Mouse (Mus musculus) olfactory bulb, adult 2 months (tissue): ENCODE measurements around the gene Klhl36.

Experiments
- CTCF ChIP-seq: fragments of 200-500 bp; IDR thresholded peaks from 2 replicates; pipeline ENCODE4 v1.5.1; 2012; ENCODE audit warnings: low read depth, mild to moderate bottlenecking, low read length, moderate library complexity; ENCODE audit not compliant: insufficient read depth
- POLR2A ChIP-seq: fragments of 200-500 bp; IDR thresholded peaks from 2 replicates; pipeline ENCODE4 v1.6.1; 2012; ENCODE audit warnings: mild to moderate bottlenecking, low read depth, low read length, moderate library complexity; ENCODE audit not compliant: insufficient read depth

GRCm38 (mm10) chr8:119838100-119838982 is 23.7 kb upstream of the Klhl36 start:
- TF ChIP-seq CTCF (no peak), POLR2A (no peak)
